Mouse (Mus musculus): ENCODE data around the gene Sec24d. TPM values are rescaled to one million over a fixed set of nuclear protein-coding genes. Genes with fewer than 3 reads are reported as not detected.

Gene Sec24d
- polyA plus RNA-seq, 1 experiment from 2014 or later: 66.1 TPM

DNA sequence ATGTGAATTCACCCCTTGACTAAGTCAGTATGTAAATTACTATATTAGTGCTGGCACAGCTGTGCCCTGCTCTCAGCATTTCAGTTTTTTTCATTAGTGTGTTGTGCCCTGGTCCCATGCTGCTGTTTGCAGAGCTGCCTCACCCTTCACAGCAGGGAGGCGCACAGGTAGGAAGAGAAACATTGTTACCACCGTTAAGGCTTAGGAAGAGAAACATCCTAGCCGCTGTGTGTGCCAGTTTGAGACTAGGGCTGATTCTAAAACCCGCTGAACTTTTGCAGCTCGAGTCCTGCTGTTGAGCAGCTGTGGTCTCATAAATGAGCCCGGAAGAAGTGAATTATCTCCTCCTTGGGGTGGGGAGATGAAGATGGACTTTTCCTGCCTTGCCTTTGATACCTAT is 41.9 kb downstream of the Sec24d start:
- Histone ChIP-seq H3K9me3 (replicated peaks; ENCODE audit: control insufficient read depth, low read length) (no peaks in the 10 kb centered on the region), H3K27me3 (ENCODE audit: control insufficient read depth, insufficient read depth, low read length) (no peaks in the 10 kb centered on the region), H3K4me1 (ENCODE audit: control insufficient read depth, insufficient read depth, low read length) (no peaks in the 10 kb centered on the region), H3K4me3 (ENCODE audit: low read depth, low read length) (no peak overlapping the region), H3K27ac (ENCODE audit: low read depth, low read length) (no peak overlapping the region), H3K36me3 (ENCODE audit: control insufficient read depth, insufficient read depth, low read length) (peaks cover 4% of the 10 kb centered on the region; the same call in 1 of the 2 replicates), H3K4me2 (no peak overlapping the region), H3K9ac (ENCODE audit: low read depth, low read length) (no peak overlapping the region)
- WGBS (ENCODE audit: insufficient replicate concordance): 78% methylated on average over 6 of the region's 6 CpGs
- ATAC-seq (replicated peaks; ENCODE audit: insufficient number of reproducible peaks, low FRiP score, low TSS enrichment): no peak

- Histone ChIP-seq H3K27me3 (ENCODE audit: control insufficient read depth, insufficient read depth, low read length) (no peaks in the 10 kb centered on the region), H3K27ac (ENCODE audit: low read depth, low read length) (no peak overlapping the region), H3K9ac (ENCODE audit: low read depth, low read length) (no peak overlapping the region), H3K9me3 (replicated peaks; ENCODE audit: control insufficient read depth, low read length) (no peaks in the 10 kb centered on the region), H3K4me2 (no peak overlapping the region), H3K4me3 (ENCODE audit: low read depth, low read length) (no peak overlapping the region), H3K4me1 (ENCODE audit: control insufficient read depth, insufficient read depth, low read length) (peaks cover 7% of the 10 kb centered on the region; the same call in 1 of the 2 replicates), H3K36me3 (ENCODE audit: control insufficient read depth, insufficient read depth, low read length) (no peaks in the 10 kb centered on the region; the same call in 1 of the 2 replicates)
- ATAC-seq (replicated peaks; ENCODE audit: insufficient number of reproducible peaks, low FRiP score, low TSS enrichment): no peak
- WGBS (ENCODE audit: insufficient replicate concordance): 85% methylated on average over 9 of the region's 9 CpGs
Observed at GRCm38 (mm10) chr3:123312477-123313062, 45.3 kb downstream of the Sec24d start.

DNA sequence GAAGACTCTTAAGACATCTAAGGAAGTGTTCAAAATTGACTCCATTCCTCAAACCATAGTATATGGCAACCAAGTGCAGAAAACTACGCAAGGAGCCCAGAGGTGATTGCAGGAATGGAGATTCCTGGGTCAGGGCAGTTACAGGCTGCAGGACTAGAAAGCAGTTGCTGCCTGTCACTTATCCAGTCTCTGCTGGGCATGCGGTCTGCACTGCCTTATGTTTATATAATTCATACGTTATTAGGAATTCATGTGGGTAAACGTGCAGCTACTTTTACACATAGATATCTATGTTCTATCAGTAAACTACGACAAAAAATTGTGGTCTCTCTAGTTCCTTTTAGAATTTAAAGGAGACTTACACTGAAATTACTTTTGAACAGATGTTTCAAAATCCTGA is 46.2 kb downstream of the Sec24d start:
- ATAC-seq (replicated peaks; ENCODE audit: insufficient number of reproducible peaks, low FRiP score, low TSS enrichment): no peak
- Histone ChIP-seq H3K27me3 (ENCODE audit: control insufficient read depth, insufficient read depth, low read length) (no peaks in the 10 kb centered on the region), H3K4me3 (ENCODE audit: low read depth, low read length) (no peak overlapping the region), H3K4me2 (no peak overlapping the region), H3K9ac (ENCODE audit: low read depth, low read length) (no peak overlapping the region), H3K9me3 (replicated peaks; ENCODE audit: control insufficient read depth, low read length) (no peaks in the 10 kb centered on the region), H3K27ac (ENCODE audit: low read depth, low read length) (no peak overlapping the region), H3K36me3 (ENCODE audit: control insufficient read depth, insufficient read depth, low read length) (no peaks in the 10 kb centered on the region; the same call in 1 of the 2 replicates), H3K4me1 (ENCODE audit: control insufficient read depth, insufficient read depth, low read length) (peaks cover 7% of the 10 kb centered on the region; the same call in 1 of the 2 replicates)
- 62% methylated on average over 5 of the region's 5 CpGs for WGBS (ENCODE audit: insufficient replicate concordance)

- no peaks in the 10 kb centered on the region for H3K27me3 ChIP-seq (ENCODE audit: control insufficient read depth, insufficient read depth, low read length)
Observed at GRCm38 (mm10) chr3:123313920-123314614, 46.8 kb downstream of the Sec24d start.

DNA sequence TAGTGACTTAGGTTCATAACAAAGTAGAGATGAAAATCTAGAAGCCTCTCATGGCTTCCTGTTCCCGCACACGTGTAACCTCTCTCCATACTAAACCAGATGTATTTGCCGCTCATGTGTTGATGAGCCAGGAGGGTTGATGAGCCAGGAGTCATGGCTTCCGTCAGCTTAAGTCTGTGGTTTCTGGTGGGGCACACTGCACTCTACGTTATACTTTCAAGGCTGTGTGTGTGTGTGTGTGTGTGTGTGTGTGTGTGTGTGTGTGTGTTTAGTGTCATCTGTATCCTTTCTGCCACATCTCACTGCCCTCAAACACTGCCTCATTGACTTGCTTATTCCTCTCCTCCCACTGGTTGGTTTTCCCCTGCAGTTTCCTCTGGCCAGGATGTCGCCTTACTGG is 48.8 kb downstream of the Sec24d start:
- Histone ChIP-seq H3K27me3 (ENCODE audit: control insufficient read depth, insufficient read depth, low read length) (no peaks in the 10 kb centered on the region), H3K4me2 (no peak overlapping the region), H3K9ac (ENCODE audit: low read depth, low read length) (no peak overlapping the region), H3K4me1 (ENCODE audit: control insufficient read depth, insufficient read depth, low read length) (peaks cover 7% of the 10 kb centered on the region; the same call in 1 of the 2 replicates), H3K4me3 (ENCODE audit: low read depth, low read length) (no peak overlapping the region), H3K27ac (ENCODE audit: low read depth, low read length) (no peak overlapping the region), H3K36me3 (ENCODE audit: control insufficient read depth, insufficient read depth, low read length) (no peaks in the 10 kb centered on the region; the same call in 1 of the 2 replicates), H3K9me3 (replicated peaks; ENCODE audit: control insufficient read depth, low read length) (no peaks in the 10 kb centered on the region)
- no peak for ATAC-seq (replicated peaks; ENCODE audit: insufficient number of reproducible peaks, low FRiP score, low TSS enrichment)
- WGBS (ENCODE audit: insufficient replicate concordance): 76% methylated on average over 6 of the region's 6 CpGs

More at GRCm38 (mm10) chr3:123313920-123314614, 46.8 kb downstream of the Sec24d start:
- WGBS (ENCODE audit: insufficient replicate concordance): 27% methylated on average over 12 of the region's 12 CpGs
- Histone ChIP-seq H3K4me2 (no peak overlapping the region), H3K36me3 (ENCODE audit: control insufficient read depth, insufficient read depth, low read length) (no peaks in the 10 kb centered on the region; the same call in 1 of the 2 replicates), H3K9me3 (replicated peaks; ENCODE audit: control insufficient read depth, low read length) (no peaks in the 10 kb centered on the region), H3K4me3 (ENCODE audit: low read depth, low read length) (no peak overlapping the region), H3K27ac (ENCODE audit: low read depth, low read length) (no peak overlapping the region), H3K4me1 (ENCODE audit: control insufficient read depth, insufficient read depth, low read length) (peaks cover 7% of the 10 kb centered on the region; the same call in 1 of the 2 replicates), H3K9ac (ENCODE audit: low read depth, low read length) (no peak overlapping the region)
- no peak for ATAC-seq (replicated peaks; ENCODE audit: insufficient number of reproducible peaks, low FRiP score, low TSS enrichment)

DNA sequence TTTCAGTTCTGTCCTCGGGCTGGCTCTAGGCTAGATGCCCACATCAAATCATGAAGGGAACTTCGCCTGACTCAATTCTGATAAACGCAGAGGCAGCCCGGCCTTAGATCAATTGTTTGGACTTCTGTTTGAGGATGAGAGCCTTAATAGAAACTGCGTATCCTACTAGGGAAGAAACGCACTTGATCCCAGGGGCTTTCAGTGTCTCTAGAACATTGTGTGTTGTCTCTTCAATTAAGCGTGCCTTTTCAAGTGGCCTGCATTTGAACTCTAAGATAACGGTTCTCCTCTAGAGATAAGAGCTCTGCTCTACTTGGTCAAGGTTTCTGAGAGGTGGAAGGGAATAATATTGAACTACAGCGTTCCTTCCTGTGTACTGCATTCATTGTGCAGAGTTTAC is 49.8 kb downstream of the Sec24d start:
- H3K27ac ChIP-seq (ENCODE audit: low read depth, low read length): no peak overlapping the region
- H3K27me3 ChIP-seq (ENCODE audit: control insufficient read depth, insufficient read depth, low read length): no peaks in the 10 kb centered on the region
- peaks cover 7% of the 10 kb centered on the region; the same call in 1 of the 2 replicates for H3K4me1 ChIP-seq (ENCODE audit: control insufficient read depth, insufficient read depth, low read length)
- no peaks in the 10 kb centered on the region; the same call in 1 of the 2 replicates for H3K36me3 ChIP-seq (ENCODE audit: control insufficient read depth, insufficient read depth, low read length)
- no peak overlapping the region for H3K9ac ChIP-seq (ENCODE audit: low read depth, low read length)
- H3K9me3 ChIP-seq (replicated peaks; ENCODE audit: control insufficient read depth, low read length): no peaks in the 10 kb centered on the region
- H3K4me2 ChIP-seq: no peak overlapping the region
- no peak for ATAC-seq (replicated peaks; ENCODE audit: insufficient number of reproducible peaks, low FRiP score, low TSS enrichment)
- 37% methylated on average over 9 of the region's 9 CpGs for WGBS (ENCODE audit: insufficient replicate concordance)
- H3K4me3 ChIP-seq (ENCODE audit: low read depth, low read length): no peak overlapping the region

GRCm38 (mm10) chr3:123320341-123320740 is 53.1 kb downstream of the Sec24d start:
- H3K4me1 ChIP-seq (ENCODE audit: control insufficient read depth, insufficient read depth, low read length): peaks cover 26% of the 10 kb centered on the region
- no peak overlapping the region for H3K4me2 ChIP-seq
- H3K36me3 ChIP-seq (ENCODE audit: control insufficient read depth, insufficient read depth, low read length): no peaks in the 10 kb centered on the region
- ATAC-seq (replicated peaks; ENCODE audit: insufficient number of reproducible peaks, low FRiP score, low TSS enrichment): no peak
- 73% methylated on average over 9 of the region's 9 CpGs for WGBS (ENCODE audit: insufficient replicate concordance)
- H3K27ac ChIP-seq (ENCODE audit: low read depth, low read length): no peak overlapping the region
- no peak overlapping the region for H3K9ac ChIP-seq (ENCODE audit: low read depth, low read length)
- H3K27me3 ChIP-seq (ENCODE audit: control insufficient read depth, insufficient read depth, low read length): no peaks in the 10 kb centered on the region
- no peak overlapping the region for H3K4me3 ChIP-seq (ENCODE audit: low read depth, low read length)
- no peaks in the 10 kb centered on the region for H3K9me3 ChIP-seq (replicated peaks; ENCODE audit: control insufficient read depth, low read length)

GRCm38 (mm10) chr3:123321612-123322011 is 54.4 kb downstream of the Sec24d start:
- no peak overlapping the region for H3K4me2 ChIP-seq
- WGBS (ENCODE audit: insufficient replicate concordance): 78% methylated on average over 6 of the region's 6 CpGs
- no peak overlapping the region for H3K9ac ChIP-seq (ENCODE audit: low read depth, low read length)
- H3K4me3 ChIP-seq (ENCODE audit: low read depth, low read length): no peak overlapping the region
- H3K36me3 ChIP-seq (ENCODE audit: control insufficient read depth, insufficient read depth, low read length): no peaks in the 10 kb centered on the region
- no peaks in the 10 kb centered on the region for H3K9me3 ChIP-seq (replicated peaks; ENCODE audit: control insufficient read depth, low read length)
- ATAC-seq (replicated peaks; ENCODE audit: insufficient number of reproducible peaks, low FRiP score, low TSS enrichment): no peak
- peaks cover 30% of the 10 kb centered on the region for H3K4me1 ChIP-seq (ENCODE audit: control insufficient read depth, insufficient read depth, low read length)
- H3K27ac ChIP-seq (ENCODE audit: low read depth, low read length): no peak overlapping the region
- no peaks in the 10 kb centered on the region for H3K27me3 ChIP-seq (ENCODE audit: control insufficient read depth, insufficient read depth, low read length)
